Mouse (Mus musculus): ENCODE data around the gene Cabp7. TPM values are rescaled to one million over a fixed set of nuclear protein-coding genes. Genes with fewer than 3 reads are reported as not detected.

The Cabp7 gene
- polyA plus RNA-seq, 1 experiment from 2014 or later, result 0.27 TPM

DNA sequence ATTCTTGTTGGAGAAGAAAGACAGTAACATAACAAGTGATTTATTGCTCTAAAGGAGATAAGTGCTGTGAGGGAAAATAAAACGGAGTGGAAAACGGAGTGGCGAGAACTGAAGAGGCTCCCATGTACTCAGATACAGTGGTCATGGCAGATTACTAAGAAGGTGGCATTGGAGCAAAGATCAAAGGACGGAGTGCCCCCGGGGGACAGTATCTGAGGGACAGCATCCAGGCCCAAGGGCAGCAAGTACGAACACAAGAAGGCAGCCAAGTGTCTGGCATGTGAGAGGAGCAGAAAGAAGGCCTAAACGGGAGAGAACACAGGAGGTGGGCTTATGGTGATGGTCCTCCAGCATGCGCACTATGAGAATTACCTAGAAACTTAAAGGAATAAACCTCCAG lies 24.9 kb downstream of the Cabp7 start:
- H3K4me2 ChIP-seq (ENCODE audit: low read depth, low read length), result no peak overlapping the region
- H3K9me3 ChIP-seq (replicated peaks; ENCODE audit: control insufficient read depth, low read length), result no peaks in the 10 kb centered on the region
- no peaks in the 10 kb centered on the region for H3K36me3 ChIP-seq (ENCODE audit: control insufficient read depth, insufficient read depth, low read length)
- H3K4me3 ChIP-seq (replicated peaks; ENCODE audit: low read length), result no peak overlapping the region
- H3K4me1 ChIP-seq (ENCODE audit: control insufficient read depth, insufficient read depth, low read length), result no peaks in the 10 kb centered on the region; the same call in 1 of the 2 replicates
- ATAC-seq (ENCODE audit: insufficient read depth, low FRiP score), result no peak
- no peak overlapping the region for H3K9ac ChIP-seq (ENCODE audit: low read length)
- no peaks in the 10 kb centered on the region for H3K27me3 ChIP-seq (ENCODE audit: control insufficient read depth, insufficient read depth, low read length)
- H3K27ac ChIP-seq (ENCODE audit: low read length), result no peak overlapping the region
- WGBS, result 77% methylated on average over 8 of the region's 8 CpGs

DNA sequence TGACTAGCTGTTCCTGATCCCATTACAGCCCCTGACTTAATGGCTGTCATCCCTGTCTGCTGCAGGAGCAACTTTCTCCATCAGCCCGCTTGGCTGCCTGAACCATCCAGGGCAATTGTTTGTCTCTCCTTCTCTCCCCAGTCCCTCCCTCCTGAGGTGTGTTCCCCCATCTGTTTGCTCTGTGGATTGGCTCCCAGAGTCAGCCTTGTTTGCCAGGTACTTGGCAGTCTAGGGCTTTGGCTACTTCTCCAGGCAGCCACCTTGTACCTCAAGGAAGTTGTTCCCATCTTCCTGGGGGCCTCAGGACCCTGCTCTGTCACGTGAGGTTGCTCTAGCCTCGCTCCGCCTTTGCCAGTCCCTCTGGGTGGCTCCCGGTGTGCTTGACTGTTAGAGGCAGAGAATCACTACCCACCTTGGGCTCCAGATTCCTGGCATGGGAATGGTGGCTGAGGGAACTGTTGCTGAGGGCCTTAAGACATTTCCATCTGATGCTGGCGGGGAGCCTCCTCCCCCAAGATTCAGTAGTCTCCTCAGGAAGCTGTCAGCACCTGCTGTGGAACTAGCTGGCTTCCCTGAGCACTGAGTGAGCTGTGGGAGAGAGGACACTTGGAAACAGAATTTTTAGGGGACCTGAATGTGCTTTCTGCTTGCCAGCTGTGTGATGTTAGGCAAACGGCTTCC lies 25.5 kb downstream of the Cabp7 start:
- no peaks in the 10 kb centered on the region for H3K9me3 ChIP-seq (replicated peaks; ENCODE audit: control insufficient read depth, low read length)
- H3K27ac ChIP-seq (ENCODE audit: low read length), result no peak overlapping the region
- no peak overlapping the region for H3K4me2 ChIP-seq (ENCODE audit: low read depth, low read length)
- WGBS, result 35% methylated on average over 7 of the region's 7 CpGs
- H3K9ac ChIP-seq (ENCODE audit: low read length), result no peak overlapping the region
- no peak for ATAC-seq (ENCODE audit: insufficient read depth, low FRiP score)
- no peaks in the 10 kb centered on the region for H3K36me3 ChIP-seq (ENCODE audit: control insufficient read depth, insufficient read depth, low read length)
- no peaks in the 10 kb centered on the region; the same call in 1 of the 2 replicates for H3K4me1 ChIP-seq (ENCODE audit: control insufficient read depth, insufficient read depth, low read length)
- H3K4me3 ChIP-seq (replicated peaks; ENCODE audit: low read length), result no peak overlapping the region
- H3K27me3 ChIP-seq (ENCODE audit: control insufficient read depth, insufficient read depth, low read length), result no peaks in the 10 kb centered on the region

DNA sequence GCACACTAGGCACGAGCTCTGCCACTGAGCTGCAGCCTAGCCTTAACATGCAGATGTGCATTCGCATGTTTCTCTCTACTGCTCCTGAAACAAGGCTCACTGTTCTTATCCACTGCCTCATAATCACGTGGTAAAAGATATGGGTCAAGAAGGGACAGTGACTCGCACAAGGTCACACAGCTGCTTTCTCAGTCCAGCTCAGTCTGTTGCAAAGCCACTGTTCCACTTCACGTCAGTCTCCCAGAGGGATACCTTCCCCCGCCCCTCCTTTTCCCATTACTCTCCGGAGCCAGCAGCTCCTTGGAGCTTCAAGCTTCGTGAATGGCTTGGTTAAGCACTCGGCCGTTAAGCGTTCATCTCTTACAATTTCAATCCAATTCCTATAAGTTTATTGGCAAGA lies 26.2 kb downstream of the Cabp7 start:
- H3K4me3 ChIP-seq (replicated peaks; ENCODE audit: low read length), result no peak overlapping the region
- H3K4me1 ChIP-seq (ENCODE audit: control insufficient read depth, insufficient read depth, low read length), result no peaks in the 10 kb centered on the region; the same call in 1 of the 2 replicates
- no peak overlapping the region for H3K27ac ChIP-seq (ENCODE audit: low read length)
- WGBS, result 68% methylated on average over 11 of the region's 11 CpGs
- ATAC-seq (ENCODE audit: insufficient read depth, low FRiP score), result no peak
- H3K4me2 ChIP-seq (ENCODE audit: low read depth, low read length), result no peak overlapping the region
- H3K36me3 ChIP-seq (ENCODE audit: control insufficient read depth, insufficient read depth, low read length), result no peaks in the 10 kb centered on the region
- H3K27me3 ChIP-seq (ENCODE audit: control insufficient read depth, insufficient read depth, low read length), result no peaks in the 10 kb centered on the region
- H3K9me3 ChIP-seq (replicated peaks; ENCODE audit: control insufficient read depth, low read length), result no peaks in the 10 kb centered on the region
- H3K9ac ChIP-seq (ENCODE audit: low read length), result no peak overlapping the region

DNA sequence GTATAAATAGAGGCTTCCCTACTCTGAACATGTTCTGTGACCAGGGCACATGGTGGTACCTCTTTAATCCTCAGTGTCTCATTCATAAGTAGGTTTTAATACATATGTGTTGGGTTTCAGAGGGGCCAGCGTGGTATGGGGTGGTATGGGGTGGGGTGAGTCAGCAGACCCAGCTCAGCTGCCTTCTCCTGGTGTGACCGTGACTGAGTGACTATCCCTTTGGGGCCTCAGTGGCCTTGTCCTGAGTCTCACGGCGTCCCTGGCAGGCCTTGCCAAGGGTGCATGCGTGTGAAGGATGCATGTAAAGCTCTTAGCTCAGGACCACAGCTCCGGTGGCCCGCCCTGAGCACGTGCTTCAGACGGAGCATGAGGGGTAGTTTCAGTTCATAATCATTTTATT lies 26.6 kb downstream of the Cabp7 start:
- no peak overlapping the region for H3K9ac ChIP-seq (ENCODE audit: low read length)
- no peak overlapping the region for H3K4me2 ChIP-seq (ENCODE audit: low read depth, low read length)
- H3K4me1 ChIP-seq (ENCODE audit: control insufficient read depth, insufficient read depth, low read length), result no peaks in the 10 kb centered on the region; the same call in 1 of the 2 replicates
- no peaks in the 10 kb centered on the region for H3K9me3 ChIP-seq (replicated peaks; ENCODE audit: control insufficient read depth, low read length)
- H3K27me3 ChIP-seq (ENCODE audit: control insufficient read depth, insufficient read depth, low read length), result no peaks in the 10 kb centered on the region
- WGBS, result 89% methylated on average over 9 of the region's 9 CpGs
- no peak overlapping the region for H3K4me3 ChIP-seq (replicated peaks; ENCODE audit: low read length)
- no peak for ATAC-seq (ENCODE audit: insufficient read depth, low FRiP score)
- H3K36me3 ChIP-seq (ENCODE audit: control insufficient read depth, insufficient read depth, low read length), result no peaks in the 10 kb centered on the region
- H3K27ac ChIP-seq (ENCODE audit: low read length), result no peak overlapping the region

DNA sequence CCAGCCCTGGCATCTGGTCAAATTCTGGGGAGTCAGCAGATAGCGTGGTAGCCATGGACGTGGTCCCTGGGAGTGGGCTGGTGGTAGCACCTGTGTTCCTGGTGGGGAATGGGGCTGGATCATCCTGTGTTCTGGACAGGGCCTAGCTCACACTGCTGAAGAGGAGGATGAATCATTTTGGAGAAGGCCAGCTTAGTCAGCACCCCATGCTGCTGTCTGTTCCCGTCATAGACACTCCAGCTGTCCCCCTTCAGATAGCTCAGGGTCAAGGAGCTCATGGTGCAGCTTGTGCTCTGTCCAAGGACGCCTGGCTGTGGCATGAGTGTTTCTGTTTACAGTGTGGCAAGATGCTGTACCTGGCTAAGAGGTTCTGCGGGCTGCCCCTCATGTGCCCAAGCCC lies 28.0 kb downstream of the Cabp7 start:
- ATAC-seq (ENCODE audit: insufficient read depth, low FRiP score), result no peak
- Histone ChIP-seq H3K27ac (ENCODE audit: low read length) (no peak overlapping the region), H3K9me3 (replicated peaks; ENCODE audit: control insufficient read depth, low read length) (no peaks in the 10 kb centered on the region), H3K4me2 (ENCODE audit: low read depth, low read length) (no peak overlapping the region), H3K27me3 (ENCODE audit: control insufficient read depth, insufficient read depth, low read length) (no peaks in the 10 kb centered on the region), H3K4me1 (ENCODE audit: control insufficient read depth, insufficient read depth, low read length) (no peaks in the 10 kb centered on the region; the same call in 1 of the 2 replicates), H3K4me3 (replicated peaks; ENCODE audit: low read length) (no peak overlapping the region), H3K9ac (ENCODE audit: low read length) (no peak overlapping the region), H3K36me3 (ENCODE audit: control insufficient read depth, insufficient read depth, low read length) (no peaks in the 10 kb centered on the region)
- 77% methylated on average over 5 of the region's 5 CpGs for WGBS

DNA sequence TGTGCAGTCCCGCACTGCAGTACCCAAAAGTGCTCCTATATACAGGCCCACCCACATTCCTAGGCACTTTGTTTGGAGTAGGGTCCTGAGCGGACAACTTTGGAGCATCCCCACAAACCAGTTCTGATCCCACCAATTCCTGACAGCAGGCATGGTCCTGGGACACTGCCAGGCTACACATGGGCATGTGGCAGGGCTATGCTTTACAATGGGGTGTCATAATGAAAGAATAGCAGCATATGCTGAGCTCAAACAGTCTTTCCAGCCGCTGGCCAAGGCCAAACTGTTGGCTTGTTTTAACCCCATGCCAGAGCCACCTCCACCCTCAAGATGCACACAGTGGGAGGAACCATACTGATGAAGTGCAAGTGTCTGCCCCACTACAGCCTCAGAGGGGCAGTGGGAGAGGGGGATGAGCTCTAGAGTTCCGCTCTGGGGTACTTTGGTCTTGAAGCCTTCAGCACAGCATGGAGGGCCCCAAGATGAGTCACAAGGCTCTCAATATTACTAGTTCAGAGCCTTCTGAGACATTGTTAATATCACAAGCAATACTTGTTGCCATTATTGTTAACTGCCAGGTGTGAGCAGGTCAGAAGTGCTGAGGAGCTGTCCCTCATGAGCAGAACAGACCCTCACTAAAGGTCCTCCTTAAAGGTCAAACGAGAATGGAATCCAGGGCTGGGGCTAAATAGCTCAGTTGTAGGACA lies 29.9 kb downstream of the Cabp7 start:
- Histone ChIP-seq H3K27me3 (ENCODE audit: control insufficient read depth, insufficient read depth, low read length) (no peaks in the 10 kb centered on the region), H3K9me3 (replicated peaks; ENCODE audit: control insufficient read depth, low read length) (no peaks in the 10 kb centered on the region), H3K9ac (ENCODE audit: low read length) (no peak overlapping the region), H3K36me3 (ENCODE audit: control insufficient read depth, insufficient read depth, low read length) (no peaks in the 10 kb centered on the region), H3K4me1 (ENCODE audit: control insufficient read depth, insufficient read depth, low read length) (no peaks in the 10 kb centered on the region; the same call in 1 of the 2 replicates), H3K4me3 (replicated peaks; ENCODE audit: low read length) (no peak overlapping the region), H3K27ac (ENCODE audit: low read length) (no peak overlapping the region), H3K4me2 (ENCODE audit: low read depth, low read length) (no peak overlapping the region)
- whole genome bisulfite sequencing, result 86% methylated on average over 5 of the region's 5 CpGs
- no peak for ATAC-seq (ENCODE audit: insufficient read depth, low FRiP score)

DNA sequence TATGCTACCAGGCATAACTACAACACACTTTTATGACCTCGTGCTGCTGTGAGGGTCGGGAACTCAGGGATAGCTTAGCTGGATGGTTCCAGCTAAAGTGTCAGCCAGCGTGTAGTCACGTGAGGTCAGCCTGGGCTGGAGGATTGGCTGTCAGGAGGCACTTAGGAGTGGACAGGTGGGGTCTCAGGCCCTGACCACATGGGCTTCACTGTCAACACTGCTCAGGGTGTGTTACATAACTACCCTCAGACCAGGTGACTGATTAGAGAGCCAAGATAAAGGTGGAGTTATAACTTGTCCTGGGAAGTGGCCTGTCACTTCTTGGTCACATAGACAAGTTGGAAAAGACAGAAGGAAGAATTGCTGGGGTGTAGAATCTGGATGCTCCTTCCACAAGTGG lies 31.0 kb downstream of the Cabp7 start:
- H3K4me2 ChIP-seq (ENCODE audit: low read depth, low read length), result no peak overlapping the region
- no peaks in the 10 kb centered on the region for H3K4me1 ChIP-seq (ENCODE audit: control insufficient read depth, insufficient read depth, low read length)
- ATAC-seq (ENCODE audit: insufficient read depth, low FRiP score), result no peak
- 75% methylated on average over 4 of the region's 4 CpGs for WGBS
- H3K4me3 ChIP-seq (replicated peaks; ENCODE audit: low read length), result no peak overlapping the region
- no peaks in the 10 kb centered on the region for H3K27me3 ChIP-seq (ENCODE audit: control insufficient read depth, insufficient read depth, low read length)
- H3K9me3 ChIP-seq (replicated peaks; ENCODE audit: control insufficient read depth, low read length), result no peaks in the 10 kb centered on the region
- no peak overlapping the region for H3K9ac ChIP-seq (ENCODE audit: low read length)
- H3K36me3 ChIP-seq (ENCODE audit: control insufficient read depth, insufficient read depth, low read length), result no peaks in the 10 kb centered on the region
- no peak overlapping the region for H3K27ac ChIP-seq (ENCODE audit: low read length)

DNA sequence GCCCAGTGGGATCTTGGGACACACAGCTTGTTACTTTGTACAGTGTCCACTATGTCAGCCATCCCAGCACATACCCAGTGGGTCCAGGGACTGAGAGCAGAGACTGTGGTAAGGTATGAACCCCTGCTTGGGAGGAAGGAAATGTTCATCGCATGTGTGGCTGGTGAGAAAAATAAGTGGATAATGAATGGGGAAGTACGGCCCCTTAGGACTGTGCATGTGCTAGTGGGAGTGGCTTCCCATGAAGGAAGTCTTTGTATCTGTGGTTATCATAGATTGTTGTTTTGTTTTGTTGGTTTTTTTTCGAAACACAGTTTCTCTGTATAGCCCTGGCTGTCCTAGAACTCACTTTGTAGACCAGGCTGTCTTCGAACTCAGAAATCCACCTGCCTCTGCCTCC lies 31.9 kb downstream of the Cabp7 start:
- H3K27me3 ChIP-seq (ENCODE audit: control insufficient read depth, insufficient read depth, low read length), result no peaks in the 10 kb centered on the region
- H3K27ac ChIP-seq (ENCODE audit: low read length), result no peak overlapping the region
- no peak overlapping the region for H3K4me2 ChIP-seq (ENCODE audit: low read depth, low read length)
- no peak overlapping the region for H3K4me3 ChIP-seq (replicated peaks; ENCODE audit: low read length)
- no peak for ATAC-seq (ENCODE audit: insufficient read depth, low FRiP score)
- H3K36me3 ChIP-seq (ENCODE audit: control insufficient read depth, insufficient read depth, low read length), result no peaks in the 10 kb centered on the region
- H3K9ac ChIP-seq (ENCODE audit: low read length), result no peak overlapping the region
- no peaks in the 10 kb centered on the region for H3K4me1 ChIP-seq (ENCODE audit: control insufficient read depth, insufficient read depth, low read length)
- H3K9me3 ChIP-seq (replicated peaks; ENCODE audit: control insufficient read depth, low read length), result no peaks in the 10 kb centered on the region
- WGBS, result 80% methylated on average over 4 of the region's 4 CpGs

DNA sequence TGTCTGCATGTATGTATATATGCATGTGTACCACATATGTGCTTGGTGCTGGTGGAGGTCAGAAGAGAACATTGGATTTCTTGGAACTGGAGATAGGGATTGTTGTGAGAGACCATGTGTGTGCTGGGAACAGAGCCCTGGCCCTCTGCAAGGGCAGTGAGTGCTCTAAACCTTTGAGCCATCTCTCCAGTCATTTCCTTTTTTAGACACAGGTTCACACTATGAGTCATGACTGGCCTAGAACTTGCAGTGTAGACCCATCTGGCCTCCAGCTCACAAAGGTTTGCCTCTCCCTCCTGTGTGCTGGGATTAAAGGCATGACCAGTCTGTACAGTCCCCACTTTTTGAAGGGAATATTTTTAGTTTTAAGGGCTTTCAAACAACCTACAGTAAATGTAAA lies 33.8 kb downstream of the Cabp7 start:
- no peaks in the 10 kb centered on the region for H3K36me3 ChIP-seq (ENCODE audit: control insufficient read depth, insufficient read depth, low read length)
- no peak overlapping the region for H3K4me3 ChIP-seq (replicated peaks; ENCODE audit: low read length)
- no peak overlapping the region for H3K4me2 ChIP-seq (ENCODE audit: low read depth, low read length)
- no peak for ATAC-seq (ENCODE audit: insufficient read depth, low FRiP score)
- no peak overlapping the region for H3K27ac ChIP-seq (ENCODE audit: low read length)
- no peaks in the 10 kb centered on the region for H3K4me1 ChIP-seq (ENCODE audit: control insufficient read depth, insufficient read depth, low read length)
- no peak overlapping the region for H3K9ac ChIP-seq (ENCODE audit: low read length)
- H3K27me3 ChIP-seq (ENCODE audit: control insufficient read depth, insufficient read depth, low read length), result no peaks in the 10 kb centered on the region
- no peaks in the 10 kb centered on the region for H3K9me3 ChIP-seq (replicated peaks; ENCODE audit: control insufficient read depth, low read length)
